Mouse (Mus musculus) frontal cortex, postnatal 10 days (tissue): Measurements from ENCODE around the gene Fcer1g.
A peak's percentile ranks its signal among the peaks of the same experiment; 100 is the strongest.
"Not testable (repeated sequence)": the region's sequence is repeated elsewhere in the genome, so short reads cannot be mapped to it uniquely, and the experiment has no call there.

Source experiments
- DNase-seq, 2 experiments: peaks; one replicate each; pipeline ENCODE4 v3.0.0; 2022; ENCODE audit warnings: low spot score in 2 of 2, mixed read lengths in 1 of 2

Gene Fcer1g

DNA sequence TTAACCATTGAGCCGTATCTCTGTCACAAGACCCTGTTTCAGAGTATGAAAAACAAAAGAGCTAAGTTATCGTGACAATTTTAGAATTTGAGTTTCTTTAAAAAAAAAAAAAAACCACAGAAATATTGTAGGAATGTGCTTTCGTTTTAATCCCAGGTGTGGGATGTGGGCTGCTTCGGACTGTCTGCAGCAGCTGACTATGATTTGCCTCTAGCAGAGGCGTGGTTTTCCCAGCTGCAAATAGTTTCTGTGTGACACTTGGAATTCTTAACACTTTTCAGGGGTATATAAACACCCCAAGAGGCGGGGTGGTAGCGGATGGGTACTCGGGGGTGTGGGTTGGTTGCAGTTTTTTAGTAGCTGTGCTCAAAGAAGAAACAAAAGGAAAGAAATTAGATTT lies 11.2 kb upstream of the Fcer1g start:
- DNase-seq = no peak

DNA sequence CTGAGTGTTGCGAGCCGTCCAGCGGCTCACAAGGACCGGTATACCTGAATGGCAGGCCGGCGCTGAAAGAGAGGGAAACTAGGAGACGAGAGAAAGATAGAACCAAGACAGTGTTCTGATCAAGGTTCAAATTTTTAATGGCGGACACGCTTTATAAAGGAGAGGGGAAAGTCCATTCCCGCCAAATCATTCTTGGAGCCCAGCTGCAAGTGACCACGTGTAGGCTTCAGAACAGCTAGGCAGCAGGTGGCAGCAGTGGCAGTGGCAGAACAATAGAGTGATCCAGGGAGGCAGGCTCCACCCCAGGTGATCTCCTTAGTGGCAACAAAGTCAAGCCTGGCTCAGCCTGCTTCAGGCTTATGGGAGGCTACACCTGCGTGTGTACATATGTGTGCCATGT lies 7.8 kb upstream of the Fcer1g start:
- DNase-seq = not testable (repeated sequence)

DNA sequence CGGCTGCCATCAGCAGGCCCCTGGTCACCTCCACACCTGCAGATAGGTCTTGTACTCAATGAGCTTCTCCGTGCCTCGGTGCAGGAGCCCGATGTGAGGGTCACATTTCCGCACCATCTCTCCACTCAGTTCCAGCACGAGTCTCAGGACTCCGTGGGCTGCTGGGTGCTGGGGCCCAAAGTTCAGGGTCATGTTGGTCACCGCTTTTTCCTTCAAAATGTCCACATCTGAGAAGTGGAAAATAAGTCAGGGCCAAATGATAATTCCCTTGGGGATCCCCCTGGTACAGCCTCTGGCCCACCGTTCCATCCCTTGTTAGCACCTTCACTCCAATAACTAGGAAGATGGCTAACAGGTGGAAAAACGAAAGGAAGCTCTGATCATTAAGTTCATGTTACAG lies 6.7 kb upstream of the Fcer1g start:
- DNase-seq = no peak

DNA sequence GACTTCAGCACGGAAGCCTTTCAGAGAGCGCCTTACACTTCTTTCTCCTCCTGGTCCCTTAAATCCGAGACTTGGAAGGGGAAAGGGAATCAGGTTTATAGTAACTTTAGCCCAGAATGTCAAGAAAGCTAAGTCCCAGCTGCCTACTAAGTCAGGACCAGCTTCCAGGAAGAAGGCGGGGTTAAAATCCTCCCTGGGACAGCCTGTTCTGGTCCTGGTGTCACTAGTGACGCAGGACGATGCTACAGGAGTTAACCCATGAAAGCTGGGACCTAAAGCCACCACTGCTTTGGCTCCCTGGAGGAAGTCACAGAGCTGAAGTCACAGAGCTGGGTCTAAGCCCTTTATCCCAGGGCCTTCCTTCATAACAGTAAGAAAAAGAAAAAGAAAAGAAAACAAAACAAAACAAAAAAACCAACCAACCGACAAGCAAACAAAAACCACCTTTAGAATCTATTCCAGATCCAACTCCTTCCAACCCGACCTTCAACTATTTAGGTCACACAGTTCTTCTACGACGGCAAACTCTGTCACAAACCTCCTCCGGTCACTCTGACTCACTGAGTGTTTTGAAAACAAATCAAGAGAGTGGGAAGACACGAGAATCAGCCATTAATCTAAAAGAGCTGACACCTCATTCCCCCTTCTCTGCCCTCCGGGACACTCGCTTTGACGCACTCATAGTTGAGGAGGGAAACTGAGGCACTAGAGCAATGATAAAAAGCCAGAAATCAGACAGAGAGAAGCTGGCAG lies 6.0 kb upstream of the Fcer1g start:
- DNase-seq = no peak

DNA sequence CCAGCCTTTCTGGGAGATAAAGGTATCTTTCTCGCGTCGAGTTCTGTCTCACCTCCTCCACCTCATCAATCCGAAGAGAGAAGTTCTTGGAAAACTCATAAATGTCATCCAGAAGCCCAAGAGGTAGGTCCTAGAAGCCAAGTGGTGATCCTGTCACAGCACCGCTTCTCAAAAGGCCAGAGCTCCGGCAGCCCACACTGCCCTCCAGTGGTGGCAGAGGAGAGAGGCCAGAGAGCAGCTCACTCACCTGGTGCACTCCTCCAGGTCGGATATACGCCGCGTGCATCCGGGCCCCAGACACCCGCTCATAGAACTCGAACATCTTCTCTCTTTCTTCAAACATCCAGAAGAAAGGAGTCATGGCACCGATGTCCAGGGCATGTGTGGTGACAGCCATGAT lies 4.3 kb upstream of the Fcer1g start:
- DNase-seq = no peak

DNA sequence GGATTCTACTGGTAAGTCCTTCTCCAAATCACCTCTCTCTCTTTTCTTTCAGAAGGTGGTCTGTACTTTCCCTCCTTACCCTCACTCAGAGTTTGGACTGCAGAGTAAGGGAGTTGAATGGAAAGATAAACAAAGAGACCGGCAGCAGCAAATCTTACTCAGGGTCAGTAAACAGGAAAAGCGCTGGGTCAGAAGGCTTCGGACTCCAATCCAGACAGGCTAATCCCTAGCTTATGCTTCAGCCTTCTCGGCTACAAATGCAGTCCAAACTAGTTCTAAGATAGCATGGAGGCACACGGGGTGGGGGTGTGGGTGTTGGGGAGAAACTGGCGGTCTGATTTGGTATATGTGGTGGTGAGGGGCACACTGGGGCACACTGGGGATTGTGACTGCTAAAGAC lies 3.3 kb upstream of the Fcer1g start:
- DNase-seq = no peak

DNA sequence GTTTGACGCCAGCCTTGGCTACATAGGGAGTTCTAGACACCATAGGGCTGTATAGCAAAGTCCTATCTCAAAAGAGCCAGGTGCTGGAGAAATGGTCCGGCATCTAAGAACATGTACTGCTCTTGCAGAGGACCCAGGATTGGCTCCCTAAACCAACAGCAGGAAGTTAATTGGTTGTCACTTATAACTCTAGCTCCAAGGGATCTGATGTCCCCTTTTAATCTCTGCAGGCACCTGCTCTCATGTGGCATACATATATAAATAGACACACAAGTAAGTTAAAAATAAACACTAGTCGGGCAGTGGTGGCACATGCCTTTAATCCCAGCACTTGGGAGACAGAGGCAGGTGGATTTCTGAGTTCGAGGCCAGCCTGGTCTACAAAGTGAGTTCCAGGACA lies 1.6 kb upstream of the Fcer1g start:
- DNase-seq = no peak

DNA sequence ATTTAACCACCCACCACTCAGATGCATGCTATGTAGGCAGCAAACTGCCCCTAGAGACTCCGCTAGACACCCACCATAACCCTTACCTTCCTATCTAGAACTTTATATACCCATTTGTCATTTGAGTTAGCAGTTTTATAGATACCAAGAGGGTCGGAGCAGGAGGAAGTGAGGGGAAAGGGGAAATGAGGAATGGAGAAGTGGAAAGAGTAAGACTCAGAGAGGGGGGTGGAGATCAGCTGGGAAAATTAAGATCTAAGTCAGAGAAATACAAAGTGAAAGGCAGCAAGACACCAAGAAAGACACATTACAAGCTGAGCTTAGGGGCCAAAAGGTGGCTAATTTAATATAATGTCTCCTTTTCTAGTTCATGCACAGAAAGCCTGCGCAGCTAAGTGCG lies 373 bp upstream of the Fcer1g start:
- no peak for DNase-seq

DNA sequence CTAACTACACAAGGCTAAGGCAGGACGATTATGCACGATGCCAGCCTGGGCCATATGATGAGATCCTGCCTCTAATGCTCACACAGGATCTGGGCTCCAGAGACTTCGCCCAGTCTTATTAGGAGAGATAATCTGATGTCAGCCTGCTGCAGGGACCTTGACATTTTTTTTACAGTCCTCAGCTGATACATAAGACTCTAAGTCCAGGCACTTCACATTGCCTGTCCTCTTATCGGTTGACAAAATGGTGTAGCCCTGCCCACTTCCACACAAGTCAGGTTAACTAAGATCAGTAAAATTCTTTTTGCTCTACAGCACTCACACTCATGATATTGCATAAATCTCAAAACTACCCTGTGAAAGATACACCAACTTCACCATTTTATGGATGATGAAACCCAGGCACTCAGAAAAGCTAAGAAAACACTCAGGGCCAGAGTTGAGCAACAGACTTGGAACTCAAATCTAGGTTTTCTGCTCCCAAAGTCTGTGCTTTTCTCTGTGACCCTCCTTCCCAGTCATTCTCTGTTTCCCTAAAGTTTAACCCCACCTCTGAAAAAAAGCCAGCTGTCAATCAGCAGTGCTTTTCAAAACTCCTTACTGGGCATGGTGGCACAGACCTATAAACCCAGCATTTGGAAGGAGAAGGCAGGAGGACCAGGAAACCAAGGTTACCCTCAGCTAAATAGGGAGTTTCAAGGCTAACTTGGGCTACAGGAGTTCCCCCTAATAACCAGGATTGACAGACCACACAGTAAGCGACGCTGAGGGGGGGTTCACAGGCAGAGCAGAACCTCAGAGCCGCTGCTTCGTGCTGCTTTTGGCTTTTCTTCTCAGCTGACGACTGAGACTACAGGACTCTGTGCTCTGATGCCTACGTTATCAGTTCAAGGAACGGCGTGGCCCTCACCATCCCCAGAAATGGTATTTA lies 1.1 kb downstream of the Fcer1g start:
- DNase-seq = no peak

DNA sequence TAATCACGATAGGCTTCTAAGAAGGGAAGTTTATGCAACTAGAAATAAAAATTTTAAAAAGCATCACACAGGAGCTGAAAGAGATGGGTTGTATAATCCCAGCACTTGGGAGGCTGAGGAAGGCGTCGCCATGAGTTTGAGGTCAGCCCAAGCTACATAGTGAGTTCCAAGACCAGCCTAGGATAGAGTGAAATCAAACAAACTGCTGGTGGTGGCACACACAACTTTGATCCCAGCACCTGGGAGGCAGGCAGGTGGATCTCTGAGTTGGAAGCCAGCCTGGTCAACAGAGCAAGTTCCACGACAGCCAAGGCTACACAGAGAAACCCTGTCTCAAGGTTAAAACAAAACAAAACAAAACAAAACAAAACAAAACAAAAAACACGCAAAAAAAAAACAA lies 1.8 kb downstream of the Fcer1g start:
- no peak for DNase-seq

DNA sequence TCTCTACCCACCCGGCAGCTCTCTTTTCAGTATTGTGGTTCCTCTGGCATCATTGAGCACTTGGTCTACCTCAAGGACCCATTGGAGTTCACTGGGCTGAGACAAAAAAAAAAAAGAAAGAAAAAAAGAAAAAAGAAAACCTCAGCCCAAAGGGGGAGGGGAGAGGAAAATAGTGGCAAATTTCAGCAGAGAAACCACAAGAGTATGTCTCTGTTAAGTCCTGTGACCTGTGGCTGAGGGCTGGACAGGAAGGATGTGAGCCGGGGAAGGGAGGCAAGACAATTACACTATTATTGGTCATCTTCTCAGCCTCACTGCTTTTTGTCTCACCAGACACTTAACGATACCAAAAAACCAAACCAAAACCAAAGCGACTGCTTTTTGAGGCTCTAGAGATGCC lies 2.3 kb downstream of the Fcer1g start:
- DNase-seq = no peak

DNA sequence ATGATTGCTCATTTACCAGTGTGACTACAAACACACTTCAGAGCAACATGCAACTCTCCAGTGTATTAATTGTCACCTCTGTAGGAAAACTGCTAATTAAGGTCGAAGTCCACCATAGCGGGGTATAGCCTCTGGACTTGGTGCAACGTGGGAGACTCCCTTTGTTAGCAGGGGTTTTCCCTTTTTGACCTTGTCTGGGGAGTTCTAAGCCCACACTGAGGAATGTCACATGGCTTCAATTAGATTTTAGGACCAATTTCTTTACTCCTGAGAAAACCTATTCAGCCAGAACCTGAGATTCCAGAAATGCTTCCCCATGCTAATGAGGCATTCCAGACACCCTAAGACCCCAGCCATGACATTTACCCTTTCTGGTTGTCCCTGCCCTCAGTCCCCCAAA lies 4.0 kb downstream of the Fcer1g start:
- no peak for DNase-seq

DNA sequence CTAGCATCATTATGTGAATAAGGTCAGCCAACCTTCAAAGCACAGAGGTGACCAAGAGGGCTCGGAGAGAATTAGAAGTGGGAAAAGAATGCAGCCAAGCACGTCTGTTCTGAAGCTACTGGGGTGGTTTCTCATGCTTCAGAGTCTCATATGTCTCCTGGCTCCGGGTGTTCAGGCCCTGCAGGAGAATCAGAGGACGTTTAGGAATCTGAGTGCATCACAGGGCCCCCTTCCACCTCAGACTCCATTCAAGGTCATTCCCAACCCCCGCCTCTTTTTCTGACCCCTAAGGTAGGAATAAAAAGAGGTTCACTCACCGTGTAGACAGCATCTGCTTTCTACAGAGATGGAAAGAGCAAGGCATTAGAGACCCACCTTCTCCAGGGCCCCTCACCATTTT lies 4.4 kb downstream of the Fcer1g start:
- DNase-seq = no peak

DNA sequence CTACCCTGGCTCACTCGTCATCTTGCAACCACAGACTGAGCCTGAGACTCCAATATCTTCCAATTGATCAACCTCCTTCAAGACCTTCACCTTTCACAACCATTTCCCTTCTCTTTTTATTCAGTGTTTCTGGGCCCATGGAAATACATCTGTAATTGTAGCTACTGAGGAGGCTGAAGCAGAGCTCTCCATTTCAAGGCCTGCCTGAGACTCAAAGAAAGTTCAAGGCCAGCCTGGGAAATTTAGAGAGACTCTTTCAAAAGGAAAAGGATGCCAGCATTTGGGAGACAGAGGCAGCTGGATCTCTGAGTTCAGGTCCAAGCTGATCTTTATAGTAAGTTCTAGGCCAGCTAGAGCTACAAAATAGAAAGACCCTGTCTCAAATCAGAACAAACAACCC lies 6.3 kb downstream of the Fcer1g start:
- DNase-seq = no peak

DNA sequence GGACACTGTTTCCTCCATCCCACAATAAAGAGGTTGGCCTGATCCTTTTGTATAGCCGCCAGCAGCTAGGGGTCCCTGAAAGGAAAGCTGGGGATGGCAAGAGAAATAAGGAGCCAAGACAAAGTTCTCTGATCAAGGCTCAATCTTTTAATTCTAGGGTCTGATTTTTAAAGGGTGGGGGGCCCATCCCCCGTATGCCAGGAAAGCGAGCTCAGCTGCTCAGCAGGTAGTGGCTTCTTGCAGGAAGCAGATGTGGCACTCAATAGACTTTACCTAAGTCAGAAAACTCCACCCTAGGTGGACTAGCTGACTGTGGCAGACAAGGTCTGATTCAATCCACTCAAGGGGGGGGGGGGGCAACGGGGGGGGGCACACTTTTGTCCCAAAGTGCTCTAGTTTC lies 7.4 kb downstream of the Fcer1g start:
- no peak for DNase-seq

DNA sequence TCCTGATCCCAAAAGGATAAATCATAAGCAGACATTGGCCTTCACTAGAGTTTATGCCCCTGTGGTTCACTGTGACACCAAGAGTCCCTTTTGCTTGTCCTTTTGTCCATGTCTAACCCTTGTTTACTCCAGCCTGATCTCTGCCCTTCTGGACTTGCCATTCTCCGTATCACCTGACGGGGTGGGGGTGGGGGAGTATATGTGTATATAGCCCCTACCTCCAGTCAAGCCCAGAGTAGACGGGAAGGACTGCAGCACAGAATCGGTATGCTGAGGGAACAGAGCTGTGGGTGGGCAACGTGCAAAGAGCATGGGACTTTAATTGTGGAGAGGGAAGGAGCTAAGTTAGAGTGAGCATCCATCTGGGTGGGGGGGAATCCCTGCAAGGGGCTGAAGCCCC lies 9.3 kb downstream of the Fcer1g start, which contains the start of gene Apoa2:
Gene Apoa2, plus strand, starts transcription at position 198 of the 400 bp plus-strand sequence.
- DNase-seq = no peak

DNA sequence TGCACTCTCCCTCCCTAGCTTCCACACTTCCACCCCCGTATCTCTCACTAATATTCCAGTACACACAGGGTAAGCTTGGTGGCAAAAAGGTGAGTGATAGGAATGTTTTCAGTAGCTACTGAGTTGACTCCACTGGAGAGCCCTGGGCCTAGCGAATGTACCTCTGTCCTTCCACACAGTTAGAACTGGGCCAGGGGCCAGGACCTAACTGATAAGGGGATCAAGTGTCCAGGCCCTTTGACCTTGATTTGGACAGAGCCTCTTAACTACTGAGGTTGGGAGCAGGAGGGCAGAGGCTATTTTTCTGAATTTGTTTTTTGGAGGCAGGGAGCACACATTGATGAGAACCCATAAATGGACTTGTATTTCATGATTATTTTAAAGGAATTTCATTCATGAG lies 10.4 kb downstream of the Fcer1g start:
- DNase-seq = no peak

DNA sequence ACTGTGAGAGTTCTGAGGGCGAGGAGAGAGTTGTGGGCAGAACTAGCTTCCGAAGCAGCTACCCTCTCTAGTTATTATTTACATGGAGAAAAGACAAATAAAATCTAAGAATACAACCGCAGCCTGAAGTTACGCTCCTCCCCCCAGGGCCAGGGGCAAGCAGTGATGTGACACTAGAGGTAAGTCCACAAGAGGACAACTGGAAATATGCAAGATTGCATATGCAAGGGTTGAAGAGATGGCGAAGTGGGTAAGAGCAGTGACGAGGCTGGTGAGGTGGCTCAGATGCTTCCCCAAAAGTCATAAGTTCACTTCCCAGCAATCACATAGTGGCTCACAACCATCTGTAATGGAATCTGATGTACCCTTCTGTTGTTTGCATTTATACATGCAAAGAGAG lies 11.0 kb downstream of the Fcer1g start:
- no peak for DNase-seq

DNA sequence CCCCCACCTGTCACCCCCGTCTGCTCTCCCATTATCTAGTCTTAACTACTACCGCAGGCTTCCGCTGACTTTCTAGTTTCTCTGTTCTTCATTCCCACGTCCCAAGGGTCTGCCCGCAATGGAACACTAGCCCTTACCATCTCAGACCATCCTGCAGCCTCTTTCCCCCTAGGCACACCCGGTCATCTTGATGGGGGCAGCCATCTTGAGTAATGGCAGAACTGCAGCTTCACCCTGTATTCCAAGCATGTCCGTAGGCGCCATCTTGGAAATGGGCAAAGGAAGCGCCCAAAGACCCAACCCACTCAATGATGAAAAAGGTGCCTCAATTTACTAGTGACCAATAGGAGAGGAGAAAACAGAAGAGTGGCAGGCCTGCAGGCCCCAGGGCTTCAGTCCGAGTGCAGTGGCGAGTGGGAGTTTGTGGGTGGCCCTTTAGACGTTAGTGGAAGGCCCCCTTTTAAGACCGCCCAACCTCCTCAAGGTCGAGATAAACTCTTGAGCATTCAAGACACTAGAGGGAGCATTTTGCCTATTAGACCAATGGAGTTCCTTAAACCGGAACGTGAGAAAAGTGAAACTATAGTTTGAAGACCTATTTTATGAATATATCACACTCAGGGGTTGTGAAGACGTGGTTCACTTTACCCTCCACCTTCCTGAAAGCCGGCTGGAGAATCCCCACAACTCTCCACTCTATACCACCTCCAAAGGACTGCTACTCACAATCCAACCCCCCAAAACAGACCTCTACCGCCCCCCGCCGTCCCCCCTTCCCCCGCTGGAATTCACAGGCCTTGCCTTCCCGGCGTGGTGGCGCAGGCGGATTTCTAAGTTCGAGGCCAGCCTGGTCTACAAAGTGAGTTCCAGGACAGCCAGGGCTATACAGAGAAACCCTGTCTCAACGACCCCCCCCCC lies 11.7 kb downstream of the Fcer1g start, which contains the start of gene Tomm40l:
Gene Tomm40l, minus strand, starts transcription at position 277 of the 918 bp plus-strand sequence.
- DNase-seq = peak; percentile 91 to 97

DNA sequence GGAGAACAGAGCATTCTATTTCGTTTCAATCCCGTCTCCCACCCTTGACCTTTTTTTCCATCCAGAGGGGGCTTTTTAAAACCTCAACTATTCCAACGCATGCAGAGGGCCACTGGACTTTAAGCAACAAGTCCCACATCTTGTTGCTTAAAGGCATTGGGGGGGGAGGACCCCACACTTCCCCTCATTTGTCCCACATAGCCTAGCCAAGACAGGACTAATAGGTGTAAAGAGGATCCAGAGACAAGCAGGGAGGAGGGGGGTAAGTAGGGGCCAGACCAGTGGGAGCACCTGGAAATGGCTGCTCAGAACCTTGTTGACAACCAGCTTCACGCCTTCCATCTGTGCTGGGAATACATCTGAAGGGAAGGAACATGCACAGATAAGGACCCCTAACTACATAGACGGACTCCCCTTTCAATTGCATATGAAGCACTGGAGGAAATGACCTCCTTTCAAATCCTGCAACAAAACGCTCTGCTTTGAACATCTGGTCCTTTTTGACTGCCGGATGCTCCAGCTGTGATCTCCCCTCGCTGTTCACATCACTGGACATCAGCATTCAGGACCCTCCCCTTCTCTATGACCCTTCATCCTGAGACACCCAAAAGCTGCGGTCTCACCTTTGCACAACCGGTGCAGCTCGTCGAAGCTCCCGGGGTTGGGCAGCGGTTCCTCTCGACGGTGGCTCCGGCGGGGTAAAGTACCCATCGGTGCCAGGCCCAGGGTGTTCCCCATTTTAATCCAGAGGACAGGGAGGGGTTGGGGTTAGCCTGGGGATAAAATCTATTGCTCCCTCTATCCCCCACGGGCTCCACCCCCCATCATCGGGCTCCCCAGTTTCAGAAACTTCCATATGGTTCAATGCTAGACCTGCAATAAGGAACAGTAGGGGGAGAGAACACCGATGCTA lies 12.6 kb downstream of the Fcer1g start:
- peak in 1 of 2 experiments; percentile 45 for DNase-seq

DNA sequence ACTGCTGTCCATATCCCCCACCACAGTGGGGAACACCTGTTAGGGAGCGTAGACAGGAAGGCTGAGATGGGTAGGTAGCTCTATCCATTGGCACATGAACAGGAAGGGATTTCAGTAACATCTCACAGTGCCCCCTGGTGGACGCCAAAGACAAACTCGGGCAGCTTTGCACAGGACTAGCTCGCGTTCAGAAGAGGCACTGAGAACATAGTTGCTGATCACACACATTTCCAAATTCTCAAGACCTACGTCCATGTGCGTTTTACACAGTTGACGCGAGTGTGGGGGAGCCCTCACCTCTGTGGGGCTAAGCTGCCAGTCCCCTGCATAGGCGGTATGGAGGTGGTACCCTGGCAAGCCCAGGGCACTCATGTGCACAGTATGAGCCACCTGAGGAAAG lies 13.3 kb downstream of the Fcer1g start:
- peak; percentile 81 to 87 for DNase-seq
